Mouse (Mus musculus) small intestine, adult 2 months (tissue): ENCODE measurements around the gene Csta1.

ENCODE experiments used
- CTCF ChIP-seq: fragments of 200-500 bp; IDR thresholded peaks from 2 replicates; pipeline ENCODE4 v1.5.1; 2012; ENCODE audit warnings: low read depth, mild to moderate bottlenecking, control low read depth, inconsistent platforms, low read length, moderate library complexity, mixed read lengths; ENCODE audit not compliant: insufficient replicate concordance, insufficient read length; ENCODE audit errors: extremely low read depth
- POLR2A ChIP-seq: fragments of 200-500 bp; IDR thresholded peaks from 2 replicates; pipeline ENCODE4 v1.6.1; 2012; ENCODE audit warnings: low read depth, mild to moderate bottlenecking, control low read depth, inconsistent platforms, low read length, moderate library complexity

GRCm38 (mm10) chr16:36102211-36102610 lies 28.8 kb downstream of the Csta1 start:
- TF ChIP-seq POLR2A (no peak), CTCF (no peak)
